Mouse (Mus musculus) inflammation-experienced regulatory T-cells, adult 6 months (primary cell): ENCODE measurements around the gene Cpeb4. TPM values are rescaled to one million over a fixed set of nuclear protein-coding genes. Genes with fewer than 3 reads are reported as not detected.

Experiments
- ATAC-seq: one replicate; pipeline ENCODE4 v1.8.0; 2017
- polyA plus RNA-seq, 3 experiments: library from polyadenylated mRNA; unstranded; fragments of 100-300 nt; shearing (Covaris generic); gene quantifications; one replicate each; pipeline ENCODE4 v1.2.1; 2017

The Cpeb4 gene
- polyA plus RNA-seq, 3 experiments from 2014 or later, result 5.3 to 7.4 (median 7.0) TPM

DNA sequence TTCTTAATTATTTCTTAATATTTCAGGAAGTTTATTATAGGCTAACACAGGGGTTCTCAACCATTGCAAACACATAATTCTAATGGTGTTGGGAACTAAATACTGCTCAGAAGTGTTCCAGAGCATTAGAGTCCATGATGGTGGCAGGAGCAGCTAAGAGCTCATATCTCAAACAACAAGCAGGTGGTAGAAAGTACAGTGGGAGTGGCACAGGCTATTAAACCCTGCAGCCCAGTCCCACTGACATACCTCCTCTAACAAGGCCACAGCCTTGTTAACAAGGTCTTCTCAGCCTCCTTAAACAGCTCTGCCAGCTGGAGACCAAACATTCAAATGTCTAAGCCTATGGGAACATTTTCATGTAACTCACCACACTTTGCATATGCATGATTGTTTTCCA is 27.2 kb downstream of the Cpeb4 start:
- no peak for ATAC-seq

DNA sequence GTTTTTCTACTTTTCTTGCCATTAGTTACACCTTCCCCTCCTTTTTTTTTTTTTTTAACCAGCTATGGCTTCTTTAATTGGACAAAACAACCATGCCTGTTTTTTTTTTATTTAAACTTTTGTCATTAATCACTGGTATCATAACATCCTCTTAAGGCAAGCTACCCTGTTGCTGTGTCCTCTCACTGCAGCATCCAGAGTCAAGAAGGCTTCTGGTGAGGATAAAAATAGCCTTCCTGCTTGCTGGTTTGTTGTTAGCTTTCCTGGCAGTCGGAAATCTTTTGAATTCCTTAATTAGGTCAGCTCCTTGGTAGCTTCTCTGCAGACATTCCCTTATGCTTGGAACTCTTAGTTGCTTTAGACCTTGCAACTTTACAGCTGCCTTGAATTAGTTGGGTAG is 28.7 kb downstream of the Cpeb4 start:
- no peak for ATAC-seq

DNA sequence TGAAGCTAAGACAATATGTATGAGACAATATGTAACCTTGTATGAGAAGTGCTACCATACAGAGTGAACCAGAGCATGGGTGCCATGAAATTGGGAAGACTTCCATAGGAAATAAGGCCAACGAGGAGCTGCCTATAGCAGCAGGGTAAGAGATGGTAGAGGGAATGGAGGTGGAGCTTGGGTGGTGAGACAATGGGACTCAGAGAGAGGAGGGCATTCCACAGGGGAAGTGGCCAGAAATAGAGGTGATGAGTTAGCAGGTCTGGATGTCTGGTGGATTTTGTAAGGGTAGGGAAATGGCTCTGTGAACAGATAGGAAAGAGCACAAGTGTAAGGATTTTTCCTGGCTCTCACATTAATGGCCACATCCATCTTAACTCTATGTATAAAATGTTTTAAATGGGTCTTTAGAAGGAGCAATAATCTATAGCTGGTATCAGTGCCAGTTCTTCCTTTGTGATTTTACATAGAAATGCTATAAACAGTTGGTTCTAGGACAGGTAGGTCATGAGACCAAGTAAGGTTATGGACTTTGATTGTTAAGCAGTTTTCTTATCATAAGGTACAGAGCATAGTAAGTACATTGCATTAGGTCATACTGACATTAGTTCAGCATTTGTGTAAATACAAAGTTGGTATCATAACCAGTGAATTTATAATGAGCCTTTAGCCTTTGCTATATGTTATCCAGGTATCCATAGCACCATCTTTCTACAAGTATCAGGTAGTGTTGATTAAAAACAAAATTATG is 30.4 kb downstream of the Cpeb4 start:
- ATAC-seq, result no peak

DNA sequence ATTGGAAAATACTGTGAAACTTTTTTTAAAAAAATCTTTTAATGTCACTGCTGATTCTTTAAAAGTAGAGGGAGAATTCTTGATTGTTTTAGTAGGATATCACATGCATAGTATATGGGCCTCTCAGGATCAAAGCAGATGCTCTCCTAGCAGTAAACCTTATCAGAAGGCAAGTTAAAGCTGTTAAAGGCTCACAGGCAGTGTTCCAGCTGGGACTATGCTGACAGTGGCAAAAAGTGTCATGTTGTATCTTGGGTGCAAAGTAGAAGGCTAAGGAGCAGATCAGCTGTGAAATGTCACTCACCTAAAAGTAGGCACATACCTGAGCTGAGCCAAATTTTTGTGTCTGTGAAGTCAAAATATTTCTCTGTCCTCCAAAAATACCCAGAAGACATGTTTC is 34.5 kb downstream of the Cpeb4 start:
- no peak for ATAC-seq

DNA sequence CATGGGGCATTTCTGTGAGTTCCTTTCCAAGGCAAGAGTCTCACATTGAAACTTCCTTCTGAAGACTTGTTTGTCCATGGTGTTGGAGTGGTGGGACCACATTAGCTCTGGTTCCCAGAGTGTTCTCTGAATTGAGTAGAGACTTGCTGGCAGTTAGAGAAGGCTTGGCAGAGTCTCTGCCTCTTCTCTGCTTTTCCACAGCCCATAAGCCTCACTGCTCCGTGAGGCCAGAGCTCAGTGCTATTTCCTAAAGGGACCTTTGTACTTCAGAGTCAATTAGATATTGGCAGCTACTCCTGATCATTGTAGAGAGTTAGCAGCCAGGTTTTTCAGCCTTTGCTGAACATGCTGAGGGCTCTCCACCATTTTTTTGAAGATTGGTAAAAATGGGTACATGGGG is 35.6 kb downstream of the Cpeb4 start:
- no peak for ATAC-seq

DNA sequence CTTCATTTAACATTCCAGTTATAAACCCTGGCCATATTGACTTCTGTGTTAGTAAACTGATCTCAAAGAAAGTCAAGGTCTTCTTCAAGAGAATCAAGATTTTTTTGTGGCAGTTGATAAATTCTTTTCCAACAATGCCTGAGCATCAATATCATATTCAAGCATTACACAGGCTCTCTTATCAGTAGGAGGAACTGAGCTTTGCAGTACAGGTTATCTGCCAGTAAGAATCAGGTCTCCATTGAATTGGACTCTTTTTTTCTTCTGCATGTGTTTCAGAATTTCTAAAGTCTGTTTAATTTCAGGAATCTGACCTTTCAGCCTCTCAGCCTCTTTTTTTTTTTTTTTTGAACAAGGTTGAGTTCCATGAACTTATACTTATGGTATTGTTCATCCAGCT is 40.9 kb downstream of the Cpeb4 start:
- ATAC-seq, result no peak

DNA sequence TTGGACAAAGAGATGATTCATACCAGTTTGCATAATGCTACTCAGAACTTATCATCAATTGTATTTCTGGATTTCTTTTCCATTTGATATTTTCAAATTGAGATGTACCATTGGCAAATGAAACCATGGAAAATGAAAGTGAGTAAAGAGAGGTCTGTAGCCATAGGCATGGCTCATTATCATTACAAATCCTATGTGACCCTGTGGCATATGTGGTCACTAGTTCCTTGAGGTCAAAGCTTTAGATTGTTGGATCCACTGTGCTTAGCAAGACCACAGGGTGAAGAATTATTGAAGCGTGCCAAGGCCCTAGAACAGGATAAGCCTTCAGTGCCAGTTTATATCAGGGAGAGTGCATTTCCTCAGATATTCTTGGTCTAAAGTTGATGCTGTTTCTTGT is 45.8 kb downstream of the Cpeb4 start:
- ATAC-seq, result no peak

DNA sequence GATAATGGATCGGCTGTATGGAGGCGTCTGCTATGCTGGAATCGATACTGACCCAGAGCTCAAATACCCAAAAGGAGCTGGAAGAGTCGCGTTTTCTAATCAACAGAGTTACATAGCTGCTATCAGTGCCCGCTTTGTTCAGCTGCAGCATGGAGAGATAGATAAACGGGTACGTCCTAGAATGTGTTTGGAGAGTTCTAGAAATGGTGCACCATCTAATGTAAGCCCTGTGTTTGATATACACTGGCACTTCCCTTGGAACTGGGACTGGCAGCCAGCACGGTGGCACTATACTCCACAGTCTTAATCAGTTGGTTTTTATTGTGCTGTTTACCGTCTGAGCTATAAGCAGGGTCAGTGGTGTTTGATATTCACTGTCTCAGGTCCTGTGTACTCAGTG is 58.0 kb downstream of the Cpeb4 start:
- ATAC-seq, result no peak

DNA sequence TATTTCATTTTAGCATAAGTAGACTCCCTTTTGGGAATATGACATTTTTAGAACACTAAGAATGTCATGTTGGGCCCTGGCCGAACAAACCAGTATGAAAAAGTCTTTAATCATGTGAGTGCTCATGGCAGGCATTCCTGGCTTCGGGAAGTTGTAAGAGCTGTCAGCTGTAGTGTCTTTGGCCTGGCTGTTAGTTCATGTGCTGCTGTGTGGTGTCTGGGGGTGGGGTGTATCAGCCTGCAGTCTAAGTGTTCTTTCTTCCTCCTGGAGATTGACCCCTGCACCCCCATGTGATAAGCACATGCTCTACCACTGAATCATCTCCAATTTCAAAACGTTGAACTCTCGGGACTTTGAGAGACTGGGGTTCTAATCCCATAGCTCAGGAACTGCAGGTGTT is 63.6 kb downstream of the Cpeb4 start:
- no peak for ATAC-seq

DNA sequence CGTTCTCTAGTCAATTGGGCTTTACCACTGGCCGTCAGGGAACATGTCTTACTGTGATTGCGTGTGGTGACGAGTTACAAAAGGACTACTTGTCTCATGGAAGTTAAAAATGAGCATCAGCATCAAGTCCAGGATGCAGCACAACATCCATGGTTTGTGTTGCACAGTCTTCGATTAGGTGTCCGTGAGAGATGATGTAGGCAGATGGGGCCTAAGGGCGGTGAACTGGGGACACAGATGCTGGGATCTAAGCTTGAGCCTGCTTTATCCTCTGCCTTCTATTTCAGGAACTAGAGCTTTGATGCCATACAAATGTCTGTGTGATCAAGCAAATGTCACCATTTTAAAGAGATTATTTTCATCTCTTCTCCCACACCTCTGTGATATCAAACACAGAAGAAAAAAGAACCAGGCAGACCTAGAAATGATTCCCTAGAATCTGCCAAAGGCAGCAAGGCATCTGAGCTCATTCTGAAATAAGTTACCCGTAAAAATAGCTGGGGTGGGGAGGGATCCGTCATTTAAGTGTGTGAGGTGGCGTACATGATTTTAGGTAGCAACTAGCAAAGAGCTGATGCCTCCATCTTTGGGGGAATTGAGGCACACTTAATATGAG is 65.0 kb downstream of the Cpeb4 start:
- no peak for ATAC-seq

DNA sequence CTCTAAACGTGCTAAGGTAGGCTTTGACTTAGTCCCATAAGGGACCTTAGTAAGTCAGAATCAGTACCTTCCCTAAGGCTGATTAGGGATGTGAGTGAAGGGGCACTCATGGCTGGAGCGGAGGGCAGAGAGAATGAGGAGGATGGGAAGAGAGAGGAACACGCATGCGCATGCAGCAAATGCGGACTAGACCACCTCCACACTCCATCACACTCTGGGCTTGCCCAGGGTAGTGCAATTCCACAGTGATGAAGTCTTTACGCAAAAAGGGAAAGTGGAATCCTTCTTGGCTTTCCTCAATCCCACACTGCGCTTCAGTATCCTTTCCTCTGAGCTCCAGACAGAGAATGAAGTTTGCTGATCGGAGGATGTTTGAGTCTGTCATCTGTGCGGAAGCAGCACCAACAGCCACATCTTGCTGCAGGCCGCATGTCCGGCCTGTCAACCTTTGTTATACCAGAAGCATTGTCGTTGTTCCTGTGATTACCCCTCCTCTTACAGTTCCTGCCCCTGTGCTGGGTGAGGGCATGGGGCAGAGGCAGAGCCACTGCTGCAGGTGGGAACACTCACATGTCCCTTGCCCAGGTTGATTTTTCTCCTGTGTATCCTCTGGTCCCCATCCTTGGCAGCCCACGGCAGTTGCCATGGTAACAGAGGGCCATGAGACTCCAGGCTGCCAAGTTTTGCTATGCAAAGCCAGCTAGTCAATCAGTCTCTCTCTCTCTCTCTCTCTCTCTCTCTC is 69.1 kb downstream of the Cpeb4 start:
- ATAC-seq, result no peak

DNA sequence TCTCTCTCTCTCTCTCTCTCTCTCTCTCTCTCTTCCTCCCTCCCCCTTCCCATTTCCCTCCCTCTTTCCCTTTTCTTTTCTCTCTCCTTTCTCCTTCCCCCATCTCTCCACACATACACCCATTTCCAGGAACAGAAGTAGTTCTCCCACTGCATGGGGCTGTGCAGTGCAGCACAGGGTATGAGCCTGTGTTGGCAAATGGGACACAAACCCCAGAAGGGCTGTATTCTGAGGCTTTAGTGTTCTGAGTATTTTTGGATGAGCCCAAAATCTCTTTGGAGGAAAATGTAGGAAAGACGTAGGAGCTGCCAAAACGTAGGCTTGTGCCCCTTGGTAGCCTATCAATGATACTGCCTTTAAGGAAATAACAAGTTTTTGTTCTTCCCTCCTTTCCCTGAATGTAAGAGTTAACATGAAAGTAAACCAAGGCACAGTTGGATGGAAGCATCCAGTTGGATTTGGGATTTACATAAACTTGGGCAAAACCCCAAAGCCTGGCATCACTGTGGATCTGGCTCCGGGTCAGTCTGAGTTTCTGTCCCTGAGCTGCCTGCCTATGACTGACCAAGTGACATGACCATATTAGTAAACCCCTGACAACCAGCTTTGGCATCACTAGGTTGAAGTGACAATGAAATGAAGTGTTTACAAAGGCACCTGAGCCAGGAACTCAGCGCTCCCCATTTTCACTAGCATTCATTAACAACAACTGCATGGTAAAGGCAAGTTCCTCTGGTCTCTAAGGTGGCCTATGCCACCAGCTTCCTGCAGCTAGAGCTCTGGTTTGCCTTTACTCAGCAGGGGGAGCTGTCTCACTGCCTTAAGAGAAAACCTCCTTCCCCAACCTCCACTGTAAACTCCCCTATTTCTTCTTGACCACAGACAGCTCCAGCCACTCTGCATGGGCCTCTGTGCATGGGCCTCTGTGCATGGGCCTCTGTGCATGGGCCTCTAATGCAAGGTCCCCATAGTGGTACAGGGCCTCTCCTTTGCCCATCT is 69.9 kb downstream of the Cpeb4 start:
- ATAC-seq, result no peak

DNA sequence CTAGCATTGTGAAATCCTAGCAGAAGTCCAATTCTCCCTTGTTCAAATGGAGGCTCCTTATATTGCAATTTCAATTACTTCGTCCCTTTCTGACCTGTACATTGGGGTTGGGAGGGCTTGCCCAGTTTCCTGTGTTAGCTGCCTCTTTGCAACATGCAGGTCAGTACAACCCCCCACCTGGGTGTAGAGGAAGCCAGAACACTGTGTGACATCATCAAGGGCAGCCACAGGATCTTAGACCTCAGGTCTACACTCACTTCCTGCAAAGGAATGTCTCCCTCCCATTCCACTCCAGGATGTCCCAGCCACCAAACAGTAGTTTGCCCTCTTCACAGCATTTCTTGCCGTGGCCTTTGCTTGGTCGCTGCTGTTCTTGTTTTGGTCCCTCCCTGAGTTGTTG is 73.5 kb downstream of the Cpeb4 start:
- ATAC-seq, result no peak

DNA sequence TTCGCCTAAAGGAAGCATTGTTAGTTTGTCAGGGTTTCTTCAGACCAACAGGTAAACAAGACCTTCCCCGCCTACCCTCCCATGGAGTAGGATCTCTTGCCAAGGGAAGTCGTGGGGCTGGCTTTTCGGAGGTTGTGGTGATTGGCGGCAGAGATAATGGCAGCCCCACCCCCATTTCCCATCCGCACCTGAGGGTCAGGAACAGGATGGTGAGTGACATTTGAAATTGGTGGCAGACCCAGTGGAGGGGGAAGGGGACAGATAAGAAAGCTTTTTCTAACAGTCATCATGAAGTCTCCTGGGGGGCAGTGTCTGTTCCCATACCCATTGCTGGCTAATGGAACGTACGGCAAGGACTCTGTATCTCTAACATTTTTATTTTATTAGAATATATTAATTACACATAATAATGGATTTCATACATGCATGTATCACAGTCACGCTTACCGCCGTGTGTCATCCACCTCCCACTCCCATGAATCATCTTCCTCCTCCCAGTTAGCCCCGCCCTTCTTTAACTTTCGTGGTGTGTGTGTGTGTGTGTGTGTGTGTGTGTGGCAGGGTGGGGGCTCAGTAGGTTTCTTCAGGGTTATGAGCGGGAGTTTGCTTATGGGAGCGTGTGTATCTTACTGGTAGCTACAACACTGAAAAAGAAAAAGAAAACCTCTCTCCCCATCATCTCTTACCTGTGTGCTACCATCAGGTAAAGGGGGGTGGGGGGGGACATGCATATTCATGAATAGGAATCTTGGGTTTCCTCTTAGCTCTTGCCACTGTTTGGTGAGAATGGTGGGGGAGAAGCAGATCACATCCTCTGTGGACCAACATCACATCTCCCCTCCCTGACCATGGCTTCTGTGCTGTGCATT is 76.7 kb downstream of the Cpeb4 start:
- peak; percentile 68 for ATAC-seq

DNA sequence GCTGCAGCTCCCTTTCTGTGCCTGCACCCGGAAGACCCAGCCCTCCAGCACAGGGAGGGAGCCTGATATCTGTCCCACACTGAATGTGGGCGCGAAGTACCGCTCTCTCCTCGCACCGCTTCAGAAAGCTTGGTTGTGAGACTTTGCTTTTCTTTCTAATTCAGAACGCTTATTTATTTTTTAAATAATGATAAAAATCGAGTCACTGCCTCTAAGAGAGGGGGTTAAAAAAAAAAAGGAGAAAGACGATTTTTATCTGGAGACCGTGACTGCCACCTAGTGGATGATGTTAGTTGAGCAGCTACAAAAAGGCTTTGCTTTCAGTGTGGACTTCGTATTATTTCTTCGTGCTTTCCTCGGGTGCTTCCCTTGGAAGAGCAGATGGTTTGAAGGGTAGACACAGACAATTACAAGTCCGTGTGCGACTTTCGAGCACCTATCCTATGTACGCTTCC is 77.3 kb downstream of the Cpeb4 start:
- ATAC-seq, result peak; percentile 68

DNA sequence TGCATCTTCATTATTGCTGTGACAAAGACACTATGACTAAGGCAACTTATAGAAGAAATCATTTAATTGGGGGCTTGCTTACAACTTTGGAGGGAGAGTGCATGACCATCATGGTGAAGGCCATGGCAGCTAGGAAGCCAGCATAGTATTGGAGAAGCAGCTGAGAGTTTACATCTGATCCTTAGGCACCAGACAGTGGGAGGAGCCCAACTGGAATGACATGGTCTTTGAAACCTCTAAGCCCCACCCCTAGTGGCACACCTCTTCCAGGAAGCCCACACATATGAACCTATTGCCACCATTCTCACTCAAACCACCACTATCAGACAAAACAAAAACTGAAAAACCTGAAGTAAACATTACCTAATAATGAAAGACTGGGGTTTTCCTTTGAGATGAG is 88.1 kb downstream of the Cpeb4 start:
- no peak for ATAC-seq

DNA sequence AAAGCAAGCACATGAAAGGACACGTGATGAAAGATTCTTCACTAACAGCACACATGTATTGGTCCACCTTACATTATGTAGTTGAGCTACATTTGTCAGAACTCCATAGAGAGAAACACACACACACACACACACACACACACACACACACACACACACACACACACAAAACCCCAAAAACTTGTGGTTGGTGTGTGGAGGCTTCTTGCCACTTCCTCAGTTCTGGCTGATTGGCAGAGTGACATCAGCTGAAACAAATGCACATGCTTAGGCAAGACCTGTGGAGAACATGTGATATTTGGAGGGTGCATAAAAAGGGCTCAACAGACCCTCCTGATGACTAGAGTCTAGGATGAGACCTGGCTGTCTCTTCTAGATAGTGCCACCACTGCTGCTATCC is 92.0 kb downstream of the Cpeb4 start:
- no peak for ATAC-seq

DNA sequence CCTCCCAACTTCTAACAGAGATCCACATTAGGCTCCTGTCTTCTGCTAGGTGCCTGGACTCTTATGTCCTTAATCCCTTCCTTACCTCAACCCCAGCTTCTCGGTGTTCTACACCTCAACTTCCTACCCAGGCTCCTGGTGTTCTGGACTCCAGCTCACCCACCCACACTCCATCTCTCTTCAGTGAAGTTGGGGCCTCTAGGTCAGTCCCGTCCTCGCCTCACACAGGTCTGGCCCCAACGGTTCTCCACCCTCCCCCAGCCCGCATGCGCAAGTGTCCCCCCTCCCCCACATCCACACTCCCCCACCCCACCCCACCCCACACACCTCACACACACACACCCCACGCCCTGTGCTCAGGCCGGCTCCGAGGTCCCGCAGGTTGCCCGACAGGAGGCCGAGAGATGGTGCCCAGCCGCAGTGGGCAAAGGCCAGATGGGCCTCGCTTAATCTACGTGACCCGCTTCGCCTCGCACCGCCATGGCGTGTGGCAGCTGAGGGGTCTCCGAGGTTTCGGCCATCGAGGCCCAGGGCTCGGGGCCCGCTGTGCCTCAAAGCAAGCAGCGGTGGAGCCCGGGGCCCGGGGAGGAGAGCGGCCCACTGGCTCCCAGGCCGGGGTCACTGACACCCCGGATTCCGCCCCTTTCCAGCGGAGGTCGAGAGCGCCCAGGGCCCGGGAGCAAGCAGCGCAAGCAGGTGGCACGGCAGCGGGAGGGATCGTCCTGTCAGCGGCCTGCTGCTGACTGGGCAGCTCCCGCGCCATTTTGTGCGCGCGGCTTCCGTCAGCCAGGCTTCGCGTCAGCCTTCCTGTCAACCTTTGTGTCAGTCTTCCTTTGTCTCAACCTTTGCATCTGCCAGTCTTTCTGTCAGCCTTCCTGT is 93.5 kb downstream of the Cpeb4 start, which contains the start of gene 4930524B15Rik:
TSS of gene 4930524B15Rik (plus strand) at position 337 of the 879 bp plus-strand sequence.
- ATAC-seq, result no peak

DNA sequence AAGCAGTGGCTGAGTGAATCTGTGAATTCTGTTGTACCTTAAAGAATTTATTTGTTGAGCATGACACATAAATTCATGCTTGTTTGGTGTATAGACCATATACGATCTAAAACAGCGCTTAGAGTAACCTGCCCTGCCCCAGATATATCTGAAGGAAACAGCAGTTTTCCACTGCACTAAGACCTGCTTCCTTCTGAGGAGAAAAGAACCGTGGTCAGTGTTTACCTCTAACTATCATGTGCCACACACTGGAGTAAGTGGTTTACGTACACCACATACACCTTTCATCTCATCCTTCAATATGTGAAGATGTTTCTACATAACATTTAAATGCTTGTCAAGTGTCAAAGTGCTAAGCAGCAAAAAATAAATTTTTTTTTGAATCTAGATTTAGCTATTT is 102.1 kb downstream of the Cpeb4 start:
- no peak for ATAC-seq

DNA sequence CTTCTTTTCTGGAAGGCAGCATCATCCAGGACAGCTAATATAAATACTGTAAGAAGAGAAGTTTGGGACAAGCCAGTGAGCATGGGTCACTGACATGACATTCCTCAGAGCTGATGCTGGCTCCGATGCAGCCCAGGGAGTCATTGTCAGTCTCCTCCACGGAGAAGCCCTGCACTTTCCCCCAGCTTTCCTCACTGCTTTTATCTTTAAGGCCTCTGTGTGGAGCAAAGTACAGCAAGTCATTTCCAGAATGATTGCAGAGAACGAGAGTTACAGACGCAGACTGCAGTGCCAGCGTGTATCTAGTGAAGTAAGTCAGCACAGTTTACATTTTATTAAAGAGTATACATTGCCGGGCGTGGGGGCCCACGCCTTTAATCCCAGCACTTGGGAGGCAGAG is 102.8 kb downstream of the Cpeb4 start:
- ATAC-seq, result no peak
